Mouse (Mus musculus): ENCODE data around the gene Ece1. TPM values are rescaled to one million over a fixed set of nuclear protein-coding genes. Genes with fewer than 3 reads are reported as not detected.

Gene Ece1
- polyA plus RNA-seq, 1 experiment from 2014 or later = 28.6 TPM

DNA sequence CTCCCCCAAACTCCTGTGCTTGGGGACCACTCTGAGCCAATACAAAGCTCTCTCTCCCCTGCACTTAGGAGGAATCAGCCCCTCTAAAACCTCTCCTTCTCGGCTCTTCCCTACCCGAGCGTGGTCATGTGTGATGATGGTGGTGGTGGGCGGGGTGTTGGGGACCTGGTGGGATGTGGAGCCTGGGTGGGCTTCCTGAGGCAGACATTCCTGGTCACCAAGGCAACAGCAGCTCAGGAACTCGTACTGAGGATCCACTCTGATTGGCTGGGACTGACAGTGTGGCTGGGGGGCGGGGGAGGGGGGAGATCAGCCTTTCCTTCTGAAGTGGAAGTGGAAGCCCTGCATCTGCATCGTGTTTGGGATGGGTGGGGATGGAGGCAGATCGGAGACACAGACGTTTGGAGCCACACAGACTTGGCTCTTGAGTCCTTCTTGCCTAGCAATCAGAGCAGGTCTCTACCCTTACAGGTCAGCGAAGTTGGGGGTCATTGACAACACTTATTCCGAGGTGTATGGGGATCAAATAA lies 30.7 kb downstream of the Ece1 start:
- Histone ChIP-seq H3K9me3 (no peaks in the 10 kb centered on the region), H3K4me3 (peak overlapping the region; percentile 22), H3K27me3 (ENCODE audit: poor library complexity, severe bottlenecking) (peaks cover 23% of the 10 kb centered on the region), H3K27ac (peak overlapping the region; percentile 59), H3K36me3 (replicated peaks) (peaks cover 9% of the 10 kb centered on the region; the same call in 1 of the 2 replicates), H3K4me1 (peaks cover 65% of the 10 kb centered on the region)
- DNase-seq (ENCODE audit: extremely low spot score, low spot score) = peak; percentile 77
- WGBS = 10% methylated on average over 11 of the region's 11 CpGs

GRCm38 (mm10) chr4:137896612-137897297 lies 34.7 kb downstream of the Ece1 start:
- Histone ChIP-seq H3K27ac (peak overlapping the region; percentile 81), H3K36me3 (replicated peaks) (no peaks in the 10 kb centered on the region), H3K4me1 (peaks cover 73% of the 10 kb centered on the region), H3K27me3 (ENCODE audit: poor library complexity, severe bottlenecking) (peaks cover 49% of the 10 kb centered on the region), H3K4me3 (no peak overlapping the region), H3K9me3 (no peaks in the 10 kb centered on the region)
- 26% methylated on average over 12 of the region's 12 CpGs for WGBS
- DNase-seq (ENCODE audit: extremely low spot score, low spot score) = peak; percentile 48

GRCm38 (mm10) chr4:137897298-137897612 lies 35.2 kb downstream of the Ece1 start:
- H3K9me3 ChIP-seq = no peaks in the 10 kb centered on the region
- H3K27ac ChIP-seq = peak overlapping the region; percentile 81
- peaks cover 73% of the 10 kb centered on the region for H3K4me1 ChIP-seq
- H3K36me3 ChIP-seq (replicated peaks) = no peaks in the 10 kb centered on the region
- peaks cover 49% of the 10 kb centered on the region for H3K27me3 ChIP-seq (ENCODE audit: poor library complexity, severe bottlenecking)
- WGBS = 21% methylated on average over 8 of the region's 8 CpGs
- no peak overlapping the region; the same call in 1 of the 2 replicates for H3K4me3 ChIP-seq
- no peak for DNase-seq (ENCODE audit: extremely low spot score, low spot score)

DNA sequence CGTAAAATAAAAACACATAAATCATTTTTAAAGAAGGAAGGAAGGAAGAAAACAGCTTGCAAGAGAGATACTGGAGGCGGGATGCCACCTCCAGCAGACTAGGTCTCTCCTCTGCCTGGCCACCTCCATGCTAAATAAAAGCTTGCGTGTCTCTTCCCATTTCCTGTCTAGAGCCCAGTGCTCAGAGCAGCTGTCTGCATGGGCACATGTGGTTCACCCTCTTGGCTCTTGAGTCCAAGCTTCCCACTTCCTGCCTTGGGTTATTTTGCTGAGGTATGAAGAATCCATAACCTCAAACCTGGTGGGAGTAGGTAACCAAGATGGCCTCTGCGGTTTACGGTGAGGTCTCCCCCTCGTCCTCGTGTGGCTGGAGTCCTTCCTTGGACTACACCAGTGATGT lies 36.5 kb downstream of the Ece1 start:
- H3K9me3 ChIP-seq = no peaks in the 10 kb centered on the region
- H3K27me3 ChIP-seq (ENCODE audit: poor library complexity, severe bottlenecking) = peaks cover 49% of the 10 kb centered on the region
- peaks cover 72% of the 10 kb centered on the region for H3K4me1 ChIP-seq
- no peak overlapping the region for H3K4me3 ChIP-seq
- no peak for DNase-seq (ENCODE audit: extremely low spot score, low spot score)
- 88% methylated on average over 7 of the region's 7 CpGs for WGBS
- H3K27ac ChIP-seq = no peak overlapping the region
- H3K36me3 ChIP-seq (replicated peaks) = no peaks in the 10 kb centered on the region

GRCm38 (mm10) chr4:137902268-137902667 lies 40.2 kb downstream of the Ece1 start:
- Histone ChIP-seq H3K36me3 (replicated peaks) (no peaks in the 10 kb centered on the region), H3K4me3 (no peak overlapping the region), H3K4me1 (peaks cover 60% of the 10 kb centered on the region), H3K27me3 (ENCODE audit: poor library complexity, severe bottlenecking) (peaks cover 31% of the 10 kb centered on the region), H3K9me3 (no peaks in the 10 kb centered on the region), H3K27ac (0 out of 2 replicates have a peak overlapping the region, but pooled peaks have one; percentile 13)
- no peak for DNase-seq (ENCODE audit: extremely low spot score, low spot score)
- 54% methylated on average over 13 of the region's 13 CpGs for WGBS

- Histone ChIP-seq H3K36me3 (replicated peaks) (no peaks in the 10 kb centered on the region), H3K27me3 (ENCODE audit: poor library complexity, severe bottlenecking) (peaks cover 25% of the 10 kb centered on the region), H3K27ac (0 out of 2 replicates have a peak overlapping the region, but pooled peaks have one; percentile 13), H3K4me3 (no peak overlapping the region), H3K9me3 (no peaks in the 10 kb centered on the region), H3K4me1 (peaks cover 57% of the 10 kb centered on the region)
- no peak for DNase-seq (ENCODE audit: extremely low spot score, low spot score)
- whole genome bisulfite sequencing = 41% methylated on average over 7 of the region's 7 CpGs
Observed at GRCm38 (mm10) chr4:137902873-137903272, 40.8 kb downstream of the Ece1 start.

GRCm38 (mm10) chr4:137904956-137905551 lies 43.0 kb downstream of the Ece1 start:
- Histone ChIP-seq H3K27me3 (ENCODE audit: poor library complexity, severe bottlenecking) (0 out of 2 replicates have a peak, but pooled peaks cover 4% of the 10 kb centered on the region), H3K27ac (peak overlapping the region; percentile 5; the same call in 1 of the 2 replicates), H3K36me3 (replicated peaks) (no peaks in the 10 kb centered on the region), H3K9me3 (no peaks in the 10 kb centered on the region), H3K4me1 (peaks cover 40% of the 10 kb centered on the region), H3K4me3 (no peak overlapping the region)
- no peak for DNase-seq (ENCODE audit: extremely low spot score, low spot score)
- WGBS = 82% methylated on average over 13 of the region's 13 CpGs

DNA sequence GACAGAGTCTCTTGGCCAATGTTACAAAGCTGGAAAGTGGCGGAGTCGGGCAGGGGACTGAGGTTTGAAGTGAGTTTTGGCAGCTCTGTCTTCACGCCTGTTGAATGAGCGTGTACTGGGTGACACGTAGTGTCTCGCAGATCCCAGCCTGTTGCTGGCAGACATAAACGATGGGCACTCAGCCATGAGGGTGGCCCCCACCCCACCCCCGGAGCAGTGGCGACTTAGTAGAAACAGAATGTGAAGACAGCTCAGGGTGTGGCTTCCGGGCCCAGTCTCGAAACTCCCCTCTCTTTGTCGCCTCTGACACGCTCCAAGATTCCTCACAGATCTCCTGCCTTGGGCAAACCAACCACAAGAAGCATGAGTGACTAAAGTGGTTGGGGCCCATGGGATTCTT lies 45.9 kb downstream of the Ece1 start:
- WGBS = 85% methylated on average over 13 of the region's 13 CpGs
- H3K9me3 ChIP-seq = peaks cover 4% of the 10 kb centered on the region; the same call in 1 of the 2 replicates
- H3K27ac ChIP-seq = no peak overlapping the region

GRCm38 (mm10) chr4:137908489-137908888 lies 46.5 kb downstream of the Ece1 start:
- H3K9me3 ChIP-seq = peaks cover 4% of the 10 kb centered on the region; the same call in 1 of the 2 replicates
- H3K36me3 ChIP-seq (replicated peaks) = 0 out of 2 replicates have a peak, but pooled peaks cover 6% of the 10 kb centered on the region
- WGBS = 93% methylated on average over 7 of the region's 7 CpGs
- H3K4me1 ChIP-seq = peaks cover 35% of the 10 kb centered on the region
- H3K27ac ChIP-seq = no peak overlapping the region
- peaks cover 7% of the 10 kb centered on the region; the same call in 1 of the 2 replicates for H3K27me3 ChIP-seq (ENCODE audit: poor library complexity, severe bottlenecking)
- H3K4me3 ChIP-seq = no peak overlapping the region
- DNase-seq (ENCODE audit: extremely low spot score, low spot score) = no peak

More for the DNA sequence above, 45.9 kb downstream of the Ece1 start:
- no peak overlapping the region for H3K4me3 ChIP-seq
- H3K36me3 ChIP-seq (replicated peaks) = 0 out of 2 replicates have a peak, but pooled peaks cover 6% of the 10 kb centered on the region
- peaks cover 7% of the 10 kb centered on the region; the same call in 1 of the 2 replicates for H3K27me3 ChIP-seq (ENCODE audit: poor library complexity, severe bottlenecking)
- H3K4me1 ChIP-seq = peaks cover 32% of the 10 kb centered on the region
- DNase-seq (ENCODE audit: extremely low spot score, low spot score) = no peak

- H3K4me3 ChIP-seq = no peak overlapping the region
- no peak overlapping the region for H3K27ac ChIP-seq
Observed at GRCm38 (mm10) chr4:137908915-137909314, 46.9 kb downstream of the Ece1 start.

DNA sequence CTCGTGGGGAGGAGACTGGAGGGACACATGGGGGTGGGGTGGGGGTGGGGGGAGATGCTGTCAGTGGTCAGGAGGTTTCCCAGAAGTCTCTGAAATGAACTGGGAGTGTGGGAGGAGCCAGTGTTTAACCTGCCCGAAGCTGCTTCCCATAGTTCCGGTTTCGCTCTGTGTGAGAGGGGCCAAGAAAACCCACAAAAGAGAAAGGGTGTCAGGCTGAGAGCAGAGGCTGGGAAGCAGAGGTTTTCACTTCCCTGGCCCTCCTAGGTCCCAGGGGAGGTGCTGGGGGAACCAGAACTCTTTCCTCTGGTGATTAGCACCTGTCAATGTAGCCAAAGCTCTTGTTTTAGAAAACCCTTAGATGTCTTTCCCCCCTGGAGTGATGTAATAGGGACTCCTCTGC lies 47.4 kb downstream of the Ece1 start:
- Histone ChIP-seq H3K4me1 (peaks cover 45% of the 10 kb centered on the region), H3K4me3 (no peak overlapping the region), H3K36me3 (replicated peaks) (0 out of 2 replicates have a peak, but pooled peaks cover 6% of the 10 kb centered on the region), H3K9me3 (peaks cover 4% of the 10 kb centered on the region; the same call in 1 of the 2 replicates), H3K27me3 (ENCODE audit: poor library complexity, severe bottlenecking) (peaks cover 15% of the 10 kb centered on the region), H3K27ac (no peak overlapping the region)
- WGBS = 77% methylated on average over 4 of the region's 4 CpGs
- no peak for DNase-seq (ENCODE audit: extremely low spot score, low spot score)

More at GRCm38 (mm10) chr4:137908915-137909314, 46.9 kb downstream of the Ece1 start:
- H3K4me1 ChIP-seq = peaks cover 40% of the 10 kb centered on the region
- H3K36me3 ChIP-seq (replicated peaks) = 0 out of 2 replicates have a peak, but pooled peaks cover 6% of the 10 kb centered on the region
- H3K9me3 ChIP-seq = peaks cover 4% of the 10 kb centered on the region; the same call in 1 of the 2 replicates
- no peak for DNase-seq (ENCODE audit: extremely low spot score, low spot score)
- H3K27me3 ChIP-seq (ENCODE audit: poor library complexity, severe bottlenecking) = peaks cover 10% of the 10 kb centered on the region
- 86% methylated on average over 4 of the region's 4 CpGs for WGBS

- no peak overlapping the region for H3K4me3 ChIP-seq
- peaks cover 36% of the 10 kb centered on the region for H3K4me1 ChIP-seq
- no peak overlapping the region for H3K27ac ChIP-seq
- WGBS = 92% methylated on average over 5 of the region's 5 CpGs
- no peak for DNase-seq (ENCODE audit: extremely low spot score, low spot score)
- peaks cover 26% of the 10 kb centered on the region for H3K27me3 ChIP-seq (ENCODE audit: poor library complexity, severe bottlenecking)
- H3K36me3 ChIP-seq (replicated peaks) = 0 out of 2 replicates have a peak, but pooled peaks cover 6% of the 10 kb centered on the region
- peaks cover 4% of the 10 kb centered on the region; the same call in 1 of the 2 replicates for H3K9me3 ChIP-seq
Observed at GRCm38 (mm10) chr4:137910382-137911009, 48.5 kb downstream of the Ece1 start.

All from forebrain, embryonic 10.5 days (tissue).